Mouse (Mus musculus) erythroblast, embryonic 14.5 days (primary cell): Measurements from ENCODE around the gene Onecut3. TPM values are rescaled to one million over a fixed set of nuclear protein-coding genes. Genes with fewer than 3 reads are reported as not detected.

Experiments
- H3K27me3 ChIP-seq: 2 replicates; pipeline ENCODE4 v1.6.1; 2012; ENCODE audit warnings: inconsistent platforms; ENCODE audit not compliant: control insufficient read depth
- H3K36me3 ChIP-seq: 2 replicates; pipeline ENCODE4 v1.6.1; 2012; ENCODE audit warnings: mild to moderate bottlenecking, inconsistent platforms; ENCODE audit not compliant: control insufficient read depth
- H3K4me1 ChIP-seq: 2 replicates; pipeline ENCODE4 v1.6.1; 2012; ENCODE audit warnings: inconsistent platforms; ENCODE audit not compliant: control insufficient read depth
- H3K4me3 ChIP-seq: replicated peaks from 2 replicates; pipeline ENCODE3; 2012; ENCODE audit warnings: moderate library complexity, mild to moderate bottlenecking, inconsistent platforms
- H3K9me3 ChIP-seq: 2 replicates; pipeline ENCODE4 v1.6.1; 2012; ENCODE audit warnings: low read length, inconsistent platforms, mixed read lengths; ENCODE audit not compliant: control insufficient read depth
- GATA1 ChIP-seq: IDR thresholded peaks from 2 replicates; pipeline ENCODE4 v1.6.1; 2012; ENCODE audit warnings: low read length, inconsistent platforms, mixed read lengths
- TAL1 ChIP-seq: IDR thresholded peaks from 3 replicates; pipeline ENCODE4 v1.6.1; 2012; ENCODE audit warnings: low read length, inconsistent platforms, mixed read lengths
- polyA plus RNA-seq: library from polyadenylated mRNA; stranded (reverse); fragments of >175 nt; gene quantifications from 2 replicates; pipeline ENCODE4 v1.2.3, GENCODE M21; 2012

Onecut3 gene
- polyA plus RNA-seq = not detected in 2 replicates

- no peak within 1 kb of the TSS for H3K4me3 ChIP-seq
- peaks cover 100% of the 10 kb centered on the region for H3K27me3 ChIP-seq
- H3K4me1 ChIP-seq = peaks cover 7% of the 10 kb centered on the region
- peaks cover 23% of the 10 kb centered on the region; the same call in 1 of the 2 replicates for H3K9me3 ChIP-seq
- TF ChIP-seq GATA1 = no peak
- TF ChIP-seq TAL1 = no peak
- no peaks in the 10 kb centered on the region for H3K36me3 ChIP-seq
Observed at GRCm38 (mm10) chr10:80494732-80495131, at the start of gene Onecut3. Onecut3 (plus strand) TSS chr10:80494835.

GRCm38 (mm10) chr10:80445052-80445451, 49.6 kb upstream of the Onecut3 start:
- Histone ChIP-seq H3K9me3 (no peaks in the 10 kb centered on the region), H3K4me3 (no peak overlapping the region), H3K27me3 (peaks cover 18% of the 10 kb centered on the region), H3K4me1 (peaks cover 28% of the 10 kb centered on the region), H3K36me3 (no peaks in the 10 kb centered on the region; the same call in 1 of the 2 replicates)
- TF ChIP-seq TAL1 (no peak), GATA1 (no peak)

- peaks cover 22% of the 10 kb centered on the region for H3K27me3 ChIP-seq
- no peaks in the 10 kb centered on the region for H3K9me3 ChIP-seq
- H3K4me1 ChIP-seq = peaks cover 35% of the 10 kb centered on the region
- H3K4me3 ChIP-seq = no peak overlapping the region
- TF ChIP-seq GATA1 (no peak), TAL1 (no peak)
- no peaks in the 10 kb centered on the region for H3K36me3 ChIP-seq
Observed at GRCm38 (mm10) chr10:80445898-80446601, 48.6 kb upstream of the Onecut3 start.

GRCm38 (mm10) chr10:80450599-80450998, 44.0 kb upstream of the Onecut3 start:
- H3K4me3 ChIP-seq = no peak overlapping the region
- peaks cover 38% of the 10 kb centered on the region for H3K27me3 ChIP-seq
- TF ChIP-seq GATA1 = no peak
- no peaks in the 10 kb centered on the region for H3K36me3 ChIP-seq
- peaks cover 37% of the 10 kb centered on the region for H3K4me1 ChIP-seq
- H3K9me3 ChIP-seq = no peaks in the 10 kb centered on the region

GRCm38 (mm10) chr10:80453601-80454000, 41.0 kb upstream of the Onecut3 start:
- H3K36me3 ChIP-seq = no peaks in the 10 kb centered on the region
- no peak for TF ChIP-seq TAL1
- peaks cover 22% of the 10 kb centered on the region for H3K4me1 ChIP-seq
- no peak overlapping the region for H3K4me3 ChIP-seq
- peaks cover 27% of the 10 kb centered on the region for H3K27me3 ChIP-seq
- no peaks in the 10 kb centered on the region for H3K9me3 ChIP-seq

GRCm38 (mm10) chr10:80454781-80455180, 39.9 kb upstream of the Onecut3 start:
- TF ChIP-seq GATA1 (no peak), TAL1 (no peak)
- peaks cover 26% of the 10 kb centered on the region for H3K27me3 ChIP-seq
- peaks cover 24% of the 10 kb centered on the region for H3K4me1 ChIP-seq
- H3K9me3 ChIP-seq = no peaks in the 10 kb centered on the region
- no peaks in the 10 kb centered on the region for H3K36me3 ChIP-seq
- no peak overlapping the region for H3K4me3 ChIP-seq

- no peak for TF ChIP-seq TAL1
- no peak for TF ChIP-seq GATA1
- Histone ChIP-seq H3K4me3 (no peak overlapping the region), H3K4me1 (peaks cover 19% of the 10 kb centered on the region), H3K36me3 (no peaks in the 10 kb centered on the region), H3K27me3 (peaks cover 30% of the 10 kb centered on the region), H3K9me3 (no peaks in the 10 kb centered on the region)
Observed at GRCm38 (mm10) chr10:80455697-80456096, 38.9 kb upstream of the Onecut3 start.

- TF ChIP-seq GATA1 (no peak), TAL1 (no peak)
- Histone ChIP-seq H3K36me3 (no peaks in the 10 kb centered on the region), H3K9me3 (peaks cover 2% of the 10 kb centered on the region; the same call in 1 of the 2 replicates), H3K27me3 (peaks cover 48% of the 10 kb centered on the region), H3K4me1 (peaks cover 4% of the 10 kb centered on the region; the same call in 1 of the 2 replicates), H3K4me3 (no peak overlapping the region)
Observed at GRCm38 (mm10) chr10:80459236-80459635, 35.4 kb upstream of the Onecut3 start.

- Histone ChIP-seq H3K9me3 (peaks cover 2% of the 10 kb centered on the region; the same call in 1 of the 2 replicates), H3K4me3 (no peak overlapping the region), H3K36me3 (no peaks in the 10 kb centered on the region), H3K4me1 (peaks cover 4% of the 10 kb centered on the region; the same call in 1 of the 2 replicates), H3K27me3 (peaks cover 51% of the 10 kb centered on the region)
- no peak for TF ChIP-seq GATA1
- TF ChIP-seq TAL1 = no peak
Observed at GRCm38 (mm10) chr10:80459671-80460070, 35.0 kb upstream of the Onecut3 start.
